Mouse (Mus musculus): Measurements from ENCODE around the gene Polg2.
A peak's percentile ranks its signal among the peaks of the same experiment; 100 is the strongest.
"Not testable (repeated sequence)": the region's sequence is repeated elsewhere in the genome, so short reads cannot be mapped to it uniquely, and the experiment has no call there.

The Polg2 gene

DNA sequence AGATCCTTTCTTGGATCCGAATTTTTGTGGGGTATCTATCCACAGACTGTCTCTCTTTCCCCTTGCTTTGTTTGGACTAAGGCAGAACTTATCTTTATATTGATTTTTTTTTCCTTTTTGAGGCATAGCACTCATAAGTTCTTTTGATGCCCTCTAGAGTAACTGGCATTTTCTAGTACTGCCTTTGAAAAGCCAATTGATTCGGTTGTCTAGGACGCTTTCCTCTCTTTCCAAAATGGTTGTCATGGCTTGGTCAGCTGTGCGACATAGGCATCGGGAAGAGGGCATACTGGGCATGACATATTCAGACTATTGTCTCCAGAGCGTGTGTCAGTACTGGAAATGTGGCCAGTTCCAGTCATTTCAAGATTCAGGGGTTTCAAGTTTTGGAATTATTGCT lies 10.3 kb upstream of the Polg2 start:
- DNase-seq (ENCODE audit: low read depth), result peak; percentile 45

- DNase-seq (ENCODE audit: low read depth), result peak; percentile 98
Measured at GRCm38 (mm10) chr11:106788775-106789459, 9.6 kb upstream of the Polg2 start, which contains the start of the genes Ddx5 and Cep95. Gene Ddx5, minus strand, starts transcription at chr11:106789185. Gene Cep95, plus strand, starts transcription at chr11:106789252.

DNA sequence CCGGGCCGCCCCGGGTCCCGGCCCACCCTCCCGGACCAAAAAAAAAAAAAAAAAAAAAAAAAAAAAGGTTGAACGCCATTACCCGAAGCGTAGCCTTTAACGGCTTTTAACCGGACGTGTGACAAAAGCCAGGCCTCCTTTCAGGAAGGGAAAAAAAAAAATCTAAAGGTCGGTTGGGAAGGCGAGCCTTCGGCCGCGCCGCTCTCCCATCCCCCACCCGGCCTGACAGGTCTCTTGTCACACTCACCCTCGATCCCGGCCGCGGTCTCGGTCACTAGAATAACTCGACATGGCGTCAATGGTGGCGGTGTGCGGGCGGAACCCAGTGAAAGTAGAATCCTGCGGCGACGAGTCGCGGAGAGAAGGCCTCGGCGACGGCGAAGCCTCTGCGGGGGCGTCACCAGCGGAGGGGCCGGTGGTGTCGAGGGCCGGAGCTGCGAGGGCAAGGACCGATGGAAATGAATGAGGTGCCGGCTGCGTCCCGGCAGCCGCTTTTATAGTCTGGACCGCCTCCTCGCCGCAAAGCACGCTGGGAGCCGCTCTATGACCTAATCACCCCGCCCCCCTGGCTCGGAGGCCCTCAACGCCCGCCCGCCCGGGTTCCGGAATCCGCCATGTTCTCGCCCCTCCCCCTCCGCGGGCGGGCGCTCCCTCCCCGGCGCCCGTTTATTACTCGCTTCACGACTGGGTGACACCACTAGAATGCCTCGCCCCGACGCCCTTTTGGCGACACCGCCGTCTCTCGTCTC lies 8.9 kb upstream of the Polg2 start:
- DNase-seq (ENCODE audit: low read depth), result peak; percentile 99

- DNase-seq (ENCODE audit: low read depth), result peak; percentile 97
Measured at GRCm38 (mm10) chr11:106787131-106788025, 8.0 kb upstream of the Polg2 start.

- no peak for DNase-seq (ENCODE audit: low read depth)
Measured at GRCm38 (mm10) chr11:106785043-106785442, 5.7 kb upstream of the Polg2 start.

- DNase-seq (ENCODE audit: low read depth), result no peak
Measured at GRCm38 (mm10) chr11:106784476-106784875, 5.1 kb upstream of the Polg2 start.

GRCm38 (mm10) chr11:106782841-106783764 lies 3.8 kb upstream of the Polg2 start:
- DNase-seq (ENCODE audit: low read depth), result no peak

DNA sequence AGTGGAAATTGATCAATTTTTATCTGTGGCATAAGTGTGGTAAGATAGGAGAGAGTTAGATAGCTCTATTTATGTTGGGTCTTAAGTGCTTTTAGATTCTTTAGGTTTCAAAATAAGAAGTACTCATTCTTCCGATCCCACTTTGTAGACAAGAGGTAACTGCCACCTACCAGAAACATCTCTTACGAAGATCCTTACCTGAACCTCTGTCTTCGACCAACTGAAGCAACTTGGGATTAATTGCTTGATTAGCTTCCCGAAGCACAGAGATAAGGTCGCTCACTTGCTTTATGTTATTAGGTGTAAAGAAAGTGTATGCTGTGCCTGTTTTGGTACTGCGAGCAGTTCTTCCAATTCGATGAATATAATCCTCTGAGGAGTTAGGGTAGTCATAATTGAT lies 2.9 kb upstream of the Polg2 start:
- not testable (repeated sequence) for DNase-seq (ENCODE audit: low read depth)

DNA sequence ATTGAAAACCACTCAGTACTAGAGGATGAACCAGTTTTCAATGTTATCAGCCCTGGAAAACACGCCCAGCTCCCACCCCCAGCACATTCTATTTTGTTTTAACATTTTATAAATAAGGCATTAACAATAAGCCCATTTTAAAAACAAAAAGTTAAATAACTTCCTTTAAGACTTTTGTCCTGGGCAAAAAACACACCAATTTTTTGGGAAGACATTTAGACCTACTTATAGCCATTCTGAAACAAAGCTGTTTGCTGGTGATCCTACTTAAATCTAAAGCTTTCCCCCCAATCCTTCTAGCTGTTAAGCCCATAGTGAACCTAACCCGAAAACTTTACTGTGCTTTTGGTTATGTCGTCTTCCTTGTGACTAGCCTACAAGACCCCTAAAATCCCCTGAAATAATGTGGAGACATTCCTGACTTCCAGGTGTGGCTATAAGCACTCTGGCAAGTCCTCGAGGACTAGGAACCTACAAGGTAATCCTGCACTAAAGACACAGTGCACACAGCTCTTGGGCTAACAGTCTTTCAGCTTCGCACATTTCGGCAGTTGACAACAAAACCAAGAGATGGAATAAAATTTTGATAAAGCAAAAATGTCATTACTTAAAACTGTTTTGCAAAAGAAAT lies 1.4 kb upstream of the Polg2 start:
- no peak for DNase-seq (ENCODE audit: low read depth)

GRCm38 (mm10) chr11:106780089-106780425 lies 720 bp upstream of the Polg2 start:
- DNase-seq (ENCODE audit: low read depth), result no peak

DNA sequence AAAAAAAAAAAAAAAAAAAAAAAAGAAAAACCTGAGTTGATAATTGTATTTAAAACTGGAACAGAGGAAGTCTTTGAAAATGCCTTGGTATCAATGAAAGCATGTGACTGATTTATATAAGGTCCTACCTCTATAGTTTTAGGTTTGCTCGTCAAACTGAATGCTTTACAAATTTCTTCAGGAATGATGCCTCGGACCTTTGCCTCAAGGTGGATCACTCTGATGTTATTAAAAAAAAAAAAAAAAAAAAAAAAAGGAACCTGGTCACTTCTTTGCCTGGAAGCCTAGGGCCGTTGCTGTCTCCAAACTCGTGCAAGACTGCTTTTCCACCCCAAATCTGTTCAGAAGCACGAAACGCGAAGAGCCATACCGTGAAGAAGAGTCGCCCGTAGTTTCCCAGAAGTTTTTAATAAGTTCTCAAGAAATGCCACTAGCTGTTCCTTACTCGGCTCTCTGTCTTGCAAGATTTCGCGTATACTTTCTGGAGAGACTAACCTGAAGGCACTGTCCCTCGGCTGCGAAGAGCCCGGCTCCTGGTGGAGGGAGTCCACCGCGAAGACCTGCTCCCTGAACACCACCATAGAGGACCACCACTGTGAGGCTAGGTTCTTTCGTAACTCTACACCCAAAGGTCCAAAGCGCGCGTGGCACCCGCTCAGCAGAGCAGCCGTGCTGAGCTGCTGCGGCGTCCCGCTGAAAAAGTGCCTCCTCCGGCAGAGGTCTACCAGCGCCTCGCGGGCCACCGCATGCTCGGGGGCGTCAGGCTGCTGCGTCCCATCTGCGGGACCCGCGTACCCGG lies 549 bp downstream of the Polg2 start:
- DNase-seq (ENCODE audit: low read depth), result no peak

DNA sequence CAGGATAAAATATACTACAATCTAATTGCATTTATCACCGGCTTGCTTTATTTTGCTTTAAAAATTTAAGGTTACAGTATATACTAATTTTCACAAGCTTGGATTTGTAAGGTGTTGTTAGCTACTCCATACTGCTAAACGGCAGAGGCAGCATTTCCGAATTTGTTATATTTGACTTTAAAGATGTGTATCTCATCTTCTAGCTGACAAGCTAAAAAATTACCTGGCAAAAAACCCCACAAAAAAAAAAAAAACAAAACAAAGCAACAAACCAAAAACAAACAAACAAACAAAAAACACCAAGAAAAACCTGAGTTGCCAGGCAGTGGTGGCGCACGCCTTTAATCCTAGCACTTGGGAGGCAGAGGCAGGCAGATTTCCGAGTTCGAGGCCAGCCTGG lies 1.2 kb downstream of the Polg2 start:
- no peak for DNase-seq (ENCODE audit: low read depth)

GRCm38 (mm10) chr11:106777395-106777794 lies 1.9 kb downstream of the Polg2 start:
- no peak for DNase-seq (ENCODE audit: low read depth)

DNA sequence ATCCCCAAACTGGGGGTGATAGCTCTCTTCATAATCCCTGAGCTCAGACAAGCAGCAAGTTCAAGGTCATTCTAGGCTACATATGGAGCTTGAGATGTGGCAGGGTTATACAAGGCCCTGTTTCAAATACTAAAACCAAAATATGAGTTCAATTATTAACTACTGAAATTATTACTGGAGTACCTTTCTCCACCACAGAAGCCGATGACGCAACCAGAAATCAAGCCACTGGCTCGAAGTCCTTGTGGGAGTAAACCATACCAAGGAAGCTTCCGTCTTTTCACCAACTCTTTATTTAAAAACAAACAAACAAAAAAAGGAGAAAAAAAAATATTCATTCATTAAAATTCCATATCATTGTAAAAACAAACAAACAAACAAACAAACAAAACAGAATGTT lies 2.4 kb downstream of the Polg2 start:
- DNase-seq (ENCODE audit: low read depth), result no peak

DNA sequence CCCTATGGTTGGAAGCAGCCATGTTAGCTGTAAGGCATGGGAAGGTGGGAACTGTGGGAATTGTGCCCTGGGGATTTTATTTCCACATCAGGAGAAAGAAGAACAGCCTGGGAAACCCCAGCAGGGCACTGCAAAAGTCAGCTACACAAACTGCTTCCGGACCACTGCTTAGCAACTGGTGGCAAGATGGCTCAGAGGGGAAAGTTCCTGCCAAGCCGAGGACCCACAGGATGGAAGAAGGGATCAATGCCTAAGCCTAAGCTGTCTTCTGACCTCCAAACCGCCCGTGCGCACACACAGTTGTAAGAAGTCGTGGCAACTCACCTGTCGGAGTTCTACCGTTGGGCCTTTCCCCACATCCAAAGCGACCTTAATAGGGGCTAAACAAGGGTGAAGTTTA lies 6.3 kb downstream of the Polg2 start:
- no peak for DNase-seq (ENCODE audit: low read depth)

- DNase-seq (ENCODE audit: low read depth), result peak; percentile 47
Measured at GRCm38 (mm10) chr11:106770195-106770974, 9.0 kb downstream of the Polg2 start.

- DNase-seq (ENCODE audit: low read depth), result no peak
Measured at GRCm38 (mm10) chr11:106767516-106767915, 11.8 kb downstream of the Polg2 start.

DNA sequence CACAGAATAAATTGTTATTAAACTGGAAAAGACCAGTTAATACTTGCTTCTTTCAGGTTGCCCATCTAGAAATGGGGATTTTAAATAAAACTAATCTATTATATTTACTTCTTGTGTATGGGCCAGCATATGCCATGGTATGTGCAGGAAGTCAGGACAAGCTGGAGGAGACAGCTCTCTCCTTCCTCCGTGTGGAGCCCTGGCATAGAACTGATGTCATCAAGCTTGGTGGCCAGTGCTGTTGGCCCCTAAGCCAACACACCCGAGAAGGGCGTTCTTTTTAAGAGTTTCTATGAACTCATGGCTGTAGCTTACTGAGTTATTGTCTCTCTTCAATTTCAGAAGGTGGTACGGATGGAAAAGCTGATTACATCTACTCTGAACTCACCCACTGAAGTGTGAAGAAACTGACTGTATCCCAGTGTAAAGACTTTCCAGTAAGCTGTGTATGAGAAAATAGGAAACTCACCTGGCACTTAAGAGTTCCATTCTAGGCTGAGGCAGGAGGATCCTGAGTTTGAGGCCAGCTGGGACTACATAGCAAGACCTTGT lies 12.7 kb downstream of the Polg2 start:
- no peak for DNase-seq (ENCODE audit: low read depth)

- no peak for DNase-seq (ENCODE audit: low read depth)
Measured at GRCm38 (mm10) chr11:106762800-106763185, 16.5 kb downstream of the Polg2 start.

Data from NIH3T3 (cell line).